Mouse (Mus musculus) forebrain, embryonic 12.5 days (tissue): ENCODE results near the gene Kpna7. TPM values are rescaled to one million over a fixed set of nuclear protein-coding genes. Genes with fewer than 3 reads are reported as not detected.

Source experiments
- ATAC-seq: fragments of 200-750 bp; cut with Nextera tagmentation; 2 replicates; pipeline ENCODE4 v1.8.0; 2017; ENCODE audit warnings: moderate TSS enrichment; ENCODE audit not compliant: low FRiP score
- H3K27ac ChIP-seq: fragments of 300-500 bp; sonication (generic); 2 replicates; pipeline ENCODE4 v1.5.1; 2016; ENCODE audit warnings: mild to moderate bottlenecking
- H3K27me3 ChIP-seq: fragments of 300-500 bp; sonication (generic); 2 replicates; pipeline ENCODE4 v1.6.1; 2016; ENCODE audit warnings: mild to moderate bottlenecking
- H3K36me3 ChIP-seq: fragments of 300-500 bp; sonication (generic); replicated peaks from 2 replicates; pipeline ENCODE4 v1.6.1; 2016; ENCODE audit warnings: mild to moderate bottlenecking
- H3K4me1 ChIP-seq: fragments of 300-500 bp; sonication (generic); 2 replicates; pipeline ENCODE4 v1.6.1; 2016
- H3K4me2 ChIP-seq: fragments of 300-500 bp; sonication (generic); 2 replicates; pipeline ENCODE4 v1.6.1; 2016; ENCODE audit warnings: mild to moderate bottlenecking, moderate library complexity
- H3K4me3 ChIP-seq: fragments of 300-500 bp; sonication (generic); replicated peaks from 2 replicates; pipeline ENCODE4 v1.5.1; 2016; ENCODE audit warnings: mild to moderate bottlenecking
- H3K9ac ChIP-seq: fragments of 300-500 bp; sonication (generic); 2 replicates; pipeline ENCODE4 v1.6.1; 2016; ENCODE audit warnings: mild to moderate bottlenecking
- H3K9me3 ChIP-seq: fragments of 300-500 bp; sonication (generic); 2 replicates; pipeline ENCODE4 v1.6.1; 2016
- WGBS: fragments of 180-500 bp; shearing (Covaris S2); methylation state at CpG from one replicate; pipeline ENCODE4 v1.1.7; 2016; 5-methylcytosine and 5-hydroxymethylcytosine counted together
- polyA plus RNA-seq: library from polyadenylated mRNA; unstranded; fragments of >200 nt; fragmentation: Nextera tagmentation; extraction: Ambion mirVana; gene quantifications from 2 replicates; pipeline ENCODE4 v1.2.1, GENCODE M21; 2016

Gene Kpna7
- polyA plus RNA-seq, 1 experiment from 2014 or later = not detected

- H3K27ac ChIP-seq = no peak overlapping the region
- WGBS = 87% methylated on average over 6 of the region's 6 CpGs
- H3K36me3 ChIP-seq = no peaks in the 10 kb centered on the region
- no peak for ATAC-seq
- H3K9me3 ChIP-seq = no peaks in the 10 kb centered on the region
- no peak overlapping the region for H3K4me2 ChIP-seq
- H3K9ac ChIP-seq = no peak overlapping the region
- H3K27me3 ChIP-seq = no peaks in the 10 kb centered on the region
- no peaks in the 10 kb centered on the region for H3K4me1 ChIP-seq
- no peak overlapping the region for H3K4me3 ChIP-seq
Measured at GRCm38 (mm10) chr5:145005596-145005995, 78.2 kb downstream of the Kpna7 start.

- no peak overlapping the region for H3K4me3 ChIP-seq
- WGBS = 88% methylated on average over 9 of the region's 9 CpGs
- no peaks in the 10 kb centered on the region for H3K4me1 ChIP-seq
- H3K27ac ChIP-seq = no peak overlapping the region
- ATAC-seq = no peak
- H3K4me2 ChIP-seq = no peak overlapping the region
- H3K36me3 ChIP-seq = no peaks in the 10 kb centered on the region
- no peaks in the 10 kb centered on the region for H3K9me3 ChIP-seq
- H3K9ac ChIP-seq = no peak overlapping the region
- no peaks in the 10 kb centered on the region for H3K27me3 ChIP-seq
Measured at GRCm38 (mm10) chr5:145004495-145004894, 79.3 kb downstream of the Kpna7 start.

DNA sequence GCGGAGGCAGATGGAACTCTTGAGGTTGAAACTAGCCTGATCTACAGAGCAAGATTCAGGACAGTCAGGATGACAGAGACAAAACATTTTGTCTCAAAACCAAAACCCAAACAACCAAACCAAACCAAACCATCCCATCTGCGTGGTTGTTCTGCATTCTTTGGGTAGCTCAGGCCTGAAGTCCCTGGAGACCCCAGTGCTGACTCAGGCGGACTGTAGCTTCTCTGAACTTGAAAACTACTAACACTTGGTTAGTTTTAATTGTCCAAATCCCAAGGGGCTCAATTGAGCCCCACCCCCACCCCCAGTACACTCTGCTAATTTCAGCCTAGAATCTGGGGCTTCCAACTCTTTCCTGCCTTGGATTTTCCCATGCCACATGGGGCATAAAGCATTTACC, 80.5 kb downstream of the Kpna7 start:
- Histone ChIP-seq H3K4me2 (no peak overlapping the region), H3K4me3 (no peak overlapping the region), H3K4me1 (no peaks in the 10 kb centered on the region), H3K9me3 (no peaks in the 10 kb centered on the region), H3K9ac (no peak overlapping the region), H3K27me3 (no peaks in the 10 kb centered on the region), H3K36me3 (no peaks in the 10 kb centered on the region), H3K27ac (no peak overlapping the region)
- ATAC-seq = no peak
- 81% methylated on average over 3 of the region's 3 CpGs for WGBS

DNA sequence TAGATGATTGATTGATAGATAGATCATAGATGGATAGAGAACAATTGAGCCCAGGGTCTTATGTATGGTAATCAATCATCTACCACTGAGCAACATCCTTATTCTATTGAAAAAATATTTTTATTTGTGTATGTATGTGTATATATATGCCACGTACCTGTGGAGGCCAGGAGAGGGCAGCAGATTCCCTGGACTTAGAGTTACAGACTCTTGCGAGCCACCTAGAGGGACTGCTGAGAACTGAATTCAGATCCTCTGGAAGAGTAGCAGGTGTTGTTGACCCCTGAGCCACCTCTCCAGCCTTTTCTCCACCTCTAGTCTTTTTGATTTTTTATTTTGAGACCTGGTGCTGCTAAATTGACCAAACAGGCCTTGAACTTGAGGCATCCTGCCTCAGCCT, 85.3 kb downstream of the Kpna7 start:
- Histone ChIP-seq H3K4me3 (no peak overlapping the region), H3K27ac (no peak overlapping the region), H3K9me3 (no peaks in the 10 kb centered on the region), H3K4me1 (no peaks in the 10 kb centered on the region), H3K4me2 (no peak overlapping the region), H3K27me3 (no peaks in the 10 kb centered on the region), H3K9ac (no peak overlapping the region), H3K36me3 (no peaks in the 10 kb centered on the region)
- no peak for ATAC-seq
- WGBS = 35% methylated on average over 2 of the region's 2 CpGs

- Histone ChIP-seq H3K27ac (no peak overlapping the region), H3K36me3 (no peaks in the 10 kb centered on the region), H3K4me2 (no peak overlapping the region), H3K27me3 (no peaks in the 10 kb centered on the region), H3K9me3 (no peaks in the 10 kb centered on the region), H3K4me3 (no peak overlapping the region), H3K9ac (no peak overlapping the region), H3K4me1 (no peaks in the 10 kb centered on the region)
- WGBS = 76% methylated on average over 5 of the region's 5 CpGs
- no peak for ATAC-seq
Measured at GRCm38 (mm10) chr5:144990481-144990880, 93.3 kb downstream of the Kpna7 start.

GRCm38 (mm10) chr5:144990051-144990450, 93.8 kb downstream of the Kpna7 start:
- ATAC-seq = no peak
- Histone ChIP-seq H3K9me3 (no peaks in the 10 kb centered on the region), H3K27ac (no peak overlapping the region), H3K4me3 (no peak overlapping the region), H3K9ac (no peak overlapping the region), H3K4me2 (no peak overlapping the region), H3K36me3 (no peaks in the 10 kb centered on the region), H3K27me3 (no peaks in the 10 kb centered on the region), H3K4me1 (no peaks in the 10 kb centered on the region)
- 51% methylated on average over 2 of the region's 2 CpGs for WGBS

GRCm38 (mm10) chr5:144989061-144989405, 94.8 kb downstream of the Kpna7 start:
- no peak overlapping the region for H3K4me3 ChIP-seq
- H3K36me3 ChIP-seq = no peaks in the 10 kb centered on the region
- H3K9ac ChIP-seq = no peak overlapping the region
- no peaks in the 10 kb centered on the region for H3K4me1 ChIP-seq
- H3K27me3 ChIP-seq = no peaks in the 10 kb centered on the region
- no peak overlapping the region for H3K4me2 ChIP-seq
- ATAC-seq = no peak
- no peak overlapping the region for H3K27ac ChIP-seq
- WGBS = 80% methylated on average over 4 of the region's 4 CpGs
- peaks cover 9% of the 10 kb centered on the region for H3K9me3 ChIP-seq

DNA sequence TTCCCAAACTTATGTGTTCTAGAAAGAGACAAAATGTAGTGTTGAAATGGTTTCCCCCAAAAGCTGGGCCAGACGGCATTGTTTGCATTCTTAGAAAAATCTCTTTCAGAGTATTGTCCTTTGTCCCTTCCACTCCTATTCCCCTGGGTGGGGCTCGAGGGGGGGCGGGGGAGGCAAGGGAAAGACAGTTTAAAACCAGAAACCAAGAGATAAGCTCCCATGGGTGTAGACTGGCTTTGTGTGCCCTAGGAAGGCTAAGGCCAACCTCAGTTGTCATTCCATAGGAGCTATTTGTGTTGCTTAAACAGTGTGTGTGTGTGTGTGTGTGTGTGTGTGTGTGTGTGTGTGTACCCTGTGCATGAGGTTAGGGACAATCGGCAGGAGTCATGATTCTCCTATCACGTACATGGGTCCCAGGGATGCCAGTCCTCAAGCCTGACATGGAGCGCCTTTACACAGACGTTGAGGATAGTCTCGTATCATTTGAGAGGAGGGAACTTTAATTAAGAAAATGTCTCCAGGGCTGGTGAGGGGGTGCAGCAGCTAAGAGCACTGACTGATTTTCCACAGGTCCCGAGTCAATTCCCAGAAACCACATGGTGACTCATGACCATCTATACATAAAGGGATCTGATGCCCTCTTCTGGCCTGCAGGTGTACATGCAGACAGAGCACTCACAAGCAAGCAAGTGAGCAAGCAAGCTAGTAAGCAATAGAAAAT, 95.3 kb downstream of the Kpna7 start:
- no peaks in the 10 kb centered on the region for H3K4me1 ChIP-seq
- no peak overlapping the region for H3K4me2 ChIP-seq
- no peaks in the 10 kb centered on the region for H3K36me3 ChIP-seq
- WGBS = 52% methylated on average over 9 of the region's 9 CpGs
- no peak overlapping the region for H3K9ac ChIP-seq
- no peaks in the 10 kb centered on the region for H3K27me3 ChIP-seq
- H3K4me3 ChIP-seq = no peak overlapping the region
- peaks cover 9% of the 10 kb centered on the region for H3K9me3 ChIP-seq
- H3K27ac ChIP-seq = no peak overlapping the region
- ATAC-seq = no peak

GRCm38 (mm10) chr5:144987561-144987960, 96.3 kb downstream of the Kpna7 start:
- ATAC-seq = no peak
- no peak overlapping the region for H3K27ac ChIP-seq
- 94% methylated on average over 13 of the region's 13 CpGs for WGBS

DNA sequence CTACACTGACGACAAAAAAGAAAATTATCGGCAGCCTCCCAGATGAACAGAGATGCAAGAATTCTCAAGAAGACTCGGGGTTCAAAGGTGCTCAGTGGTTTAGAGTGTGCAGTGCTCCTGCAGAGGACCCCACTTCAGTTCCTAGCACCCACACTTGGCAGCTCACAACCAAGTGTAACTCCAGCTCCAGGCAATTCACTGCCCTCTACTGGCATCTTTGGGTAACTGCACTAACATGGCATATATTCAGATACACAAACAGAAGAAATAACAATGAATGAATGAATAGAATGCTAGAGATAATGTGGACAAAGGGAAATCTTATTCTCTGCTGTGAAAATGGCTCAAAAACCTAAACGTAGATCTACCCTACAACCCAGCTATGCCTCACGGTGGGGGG, 99.0 kb downstream of the Kpna7 start:
- no peaks in the 10 kb centered on the region for H3K36me3 ChIP-seq
- H3K4me3 ChIP-seq = no peak overlapping the region
- no peak for ATAC-seq
- H3K4me2 ChIP-seq = no peak overlapping the region
- no peaks in the 10 kb centered on the region for H3K27me3 ChIP-seq
- no peaks in the 10 kb centered on the region for H3K4me1 ChIP-seq
- no peak overlapping the region for H3K27ac ChIP-seq
- peaks cover 13% of the 10 kb centered on the region for H3K9me3 ChIP-seq
- H3K9ac ChIP-seq = no peak overlapping the region
- 89% methylated on average over 5 of the region's 5 CpGs for WGBS

More at GRCm38 (mm10) chr5:144987561-144987960, 96.3 kb downstream of the Kpna7 start:
- H3K9ac ChIP-seq = no peak overlapping the region
- H3K9me3 ChIP-seq = peaks cover 13% of the 10 kb centered on the region
- no peak overlapping the region for H3K4me3 ChIP-seq
- no peak overlapping the region for H3K4me2 ChIP-seq
- no peaks in the 10 kb centered on the region for H3K4me1 ChIP-seq
- H3K27me3 ChIP-seq = no peaks in the 10 kb centered on the region
- H3K36me3 ChIP-seq = no peaks in the 10 kb centered on the region

- Histone ChIP-seq H3K9ac (no peak overlapping the region), H3K27ac (no peak overlapping the region), H3K4me3 (no peak overlapping the region), H3K4me1 (no peaks in the 10 kb centered on the region), H3K27me3 (no peaks in the 10 kb centered on the region), H3K4me2 (no peak overlapping the region), H3K36me3 (no peaks in the 10 kb centered on the region), H3K9me3 (peaks cover 13% of the 10 kb centered on the region)
- ATAC-seq = no peak
- 96% methylated on average over 3 of the region's 3 CpGs for WGBS
Measured at GRCm38 (mm10) chr5:144983227-144983626, 100.6 kb downstream of the Kpna7 start.

DNA sequence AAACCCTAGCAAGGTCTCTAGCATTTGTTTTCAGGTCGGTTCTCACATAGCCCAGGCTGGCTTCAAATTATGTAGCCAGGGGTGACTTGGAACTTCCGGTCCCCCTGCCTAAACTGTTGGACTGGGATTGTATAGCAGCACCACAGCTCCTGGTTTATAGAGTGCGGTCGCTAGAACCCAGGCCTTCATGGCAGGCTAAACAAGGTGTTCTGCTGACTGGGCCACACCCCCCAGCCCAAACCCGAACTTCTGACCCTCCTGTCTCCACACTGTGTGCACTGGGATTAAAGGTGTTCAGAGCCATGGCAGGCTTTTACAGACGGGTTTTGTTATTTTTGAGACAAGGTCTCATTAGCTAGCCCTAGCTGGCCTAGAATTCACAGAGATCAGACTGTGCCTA, 104.7 kb downstream of the Kpna7 start:
- Histone ChIP-seq H3K4me2 (no peak overlapping the region), H3K9ac (no peak overlapping the region), H3K4me3 (no peak overlapping the region), H3K36me3 (no peaks in the 10 kb centered on the region), H3K27ac (no peak overlapping the region), H3K27me3 (no peaks in the 10 kb centered on the region), H3K4me1 (no peaks in the 10 kb centered on the region), H3K9me3 (peaks cover 5% of the 10 kb centered on the region; the same call in 1 of the 2 replicates)
- 85% methylated on average over 6 of the region's 6 CpGs for WGBS
- ATAC-seq = no peak

DNA sequence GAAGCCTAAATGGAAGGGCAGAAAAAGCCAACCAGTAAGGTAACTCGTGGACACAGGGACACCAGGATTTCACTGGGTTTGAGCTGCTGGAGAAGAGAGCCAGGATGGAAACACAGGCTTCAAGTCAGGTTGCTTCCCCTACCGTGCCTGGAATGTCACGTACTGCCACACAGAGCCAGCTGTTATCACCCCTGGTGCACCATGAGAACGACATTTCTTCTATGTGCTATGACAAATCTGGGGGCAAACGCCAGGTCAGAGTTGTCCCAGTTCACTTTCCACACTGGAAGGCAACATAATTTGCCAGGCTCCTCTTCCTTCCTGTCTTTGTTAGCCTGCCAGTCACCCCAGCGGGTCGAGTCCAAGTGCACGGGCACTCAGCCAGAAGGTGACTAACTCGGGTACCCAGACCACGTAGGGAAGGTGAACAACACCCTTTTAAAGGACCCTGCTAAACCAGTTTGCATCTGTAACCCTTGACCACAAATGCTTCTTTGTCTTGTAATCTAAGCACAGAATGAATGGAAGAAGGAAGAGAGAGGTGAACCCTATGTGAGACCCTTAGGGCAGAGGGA, 105.2 kb downstream of the Kpna7 start:
- Histone ChIP-seq H3K9ac (no peak overlapping the region), H3K36me3 (no peaks in the 10 kb centered on the region), H3K4me1 (no peaks in the 10 kb centered on the region), H3K9me3 (peaks cover 4% of the 10 kb centered on the region; the same call in 1 of the 2 replicates), H3K4me2 (no peak overlapping the region), H3K27me3 (no peaks in the 10 kb centered on the region), H3K4me3 (no peak overlapping the region), H3K27ac (no peak overlapping the region)
- 88% methylated on average over 10 of the region's 10 CpGs for WGBS
- no peak for ATAC-seq
